Mouse (Mus musculus) kidney, embryonic 16.5 days (tissue): ENCODE data around the gene Smurf2. TPM values are rescaled to one million over a fixed set of nuclear protein-coding genes. Genes with fewer than 3 reads are reported as not detected.
"Not testable (repeated sequence)": the region's sequence is repeated elsewhere in the genome, so short reads cannot be mapped to it uniquely, and the experiment has no call there.

Source experiments
- ATAC-seq: fragments of 200-750 bp; cut with Nextera tagmentation; 2 replicates; pipeline ENCODE4 v1.8.0; 2017; ENCODE audit warnings: moderate TSS enrichment; ENCODE audit not compliant: low FRiP score, low TSS enrichment
- H3K27ac ChIP-seq: fragments of 300-500 bp; sonication (generic); 2 replicates; pipeline ENCODE4 v1.5.1; 2014; ENCODE audit warnings: low read length
- H3K27me3 ChIP-seq: fragments of 300-500 bp; sonication (generic); 2 replicates; pipeline ENCODE4 v1.6.1; 2014; ENCODE audit warnings: low read length, control low read depth, mixed read lengths; ENCODE audit not compliant: insufficient read depth
- H3K36me3 ChIP-seq: fragments of 300-500 bp; sonication (generic); 2 replicates; pipeline ENCODE4 v1.6.1; 2014; ENCODE audit warnings: low read length, control low read depth, mixed read lengths; ENCODE audit not compliant: insufficient read depth
- H3K4me1 ChIP-seq: fragments of 300-500 bp; sonication (generic); 2 replicates; pipeline ENCODE4 v1.6.1; 2014; ENCODE audit warnings: low read length, control low read depth, mixed read lengths; ENCODE audit not compliant: insufficient read depth
- H3K4me2 ChIP-seq: fragments of 300-500 bp; sonication (generic); replicated peaks from 2 replicates; pipeline ENCODE4 v1.6.1; 2014; ENCODE audit warnings: low read depth, low read length
- H3K4me3 ChIP-seq: fragments of 300-500 bp; sonication (generic); 2 replicates; pipeline ENCODE4 v1.5.1; 2014; ENCODE audit warnings: mild to moderate bottlenecking, low read length
- H3K9ac ChIP-seq: fragments of 300-500 bp; sonication (generic); replicated peaks from 2 replicates; pipeline ENCODE4 v1.6.1; 2014; ENCODE audit warnings: low read length
- H3K9me3 ChIP-seq: fragments of 300-500 bp; sonication (generic); 2 replicates; pipeline ENCODE4 v1.6.1; 2016; ENCODE audit warnings: low read length, control low read depth
- WGBS: fragments of 180-500 bp; shearing (Covaris S2); extraction: QIAGEN DNeasy Blood & Tissue Kit; methylation state at CpG from one replicate; pipeline ENCODE4 v1.1.7; 2014; 5-methylcytosine and 5-hydroxymethylcytosine counted together
- polyA plus RNA-seq: library from polyadenylated mRNA; unstranded; fragments of >200 nt; fragmentation: Nextera tagmentation; extraction: Ambion mirVana; gene quantifications from 2 replicates; pipeline ENCODE4 v1.2.1, GENCODE M21; 2015

The Smurf2 gene
- polyA plus RNA-seq, 1 experiment from 2014 or later: 11.9 TPM

- peaks cover 53% of the 10 kb centered on the region for H3K36me3 ChIP-seq
- H3K9me3 ChIP-seq: no peaks in the 10 kb centered on the region
- no peak for ATAC-seq
- no peak overlapping the region for H3K4me3 ChIP-seq
- no peak overlapping the region for H3K9ac ChIP-seq
- H3K27me3 ChIP-seq: no peaks in the 10 kb centered on the region
- H3K27ac ChIP-seq: no peak overlapping the region
- 78% methylated on average over 9 of the region's 9 CpGs for WGBS
- H3K4me2 ChIP-seq: no peak overlapping the region
- peaks cover 22% of the 10 kb centered on the region for H3K4me1 ChIP-seq
Measured at GRCm38 (mm10) chr11:106782841-106783764, 137.4 kb downstream of the Smurf2 start.

- H3K9ac ChIP-seq, H3K4me2 ChIP-seq, H3K27me3 ChIP-seq, H3K9me3 ChIP-seq, H3K27ac ChIP-seq, H3K4me3 ChIP-seq, ATAC-seq: not testable (repeated sequence)
- Histone ChIP-seq H3K4me1 (peaks cover 22% of the 10 kb centered on the region), H3K36me3 (peaks cover 53% of the 10 kb centered on the region)
- 88% methylated on average over 7 of the region's 7 CpGs for WGBS
Measured at GRCm38 (mm10) chr11:106782271-106782670, 138.2 kb downstream of the Smurf2 start.

GRCm38 (mm10) chr11:106780590-106781220, 139.8 kb downstream of the Smurf2 start:
- no peak overlapping the region for H3K4me2 ChIP-seq
- ATAC-seq: no peak
- peaks cover 16% of the 10 kb centered on the region for H3K4me1 ChIP-seq
- no peak overlapping the region for H3K9ac ChIP-seq
- no peaks in the 10 kb centered on the region for H3K9me3 ChIP-seq
- 0 out of 2 replicates have a peak overlapping the region, but pooled peaks have one; percentile 46 for H3K27ac ChIP-seq
- 77% methylated on average over 6 of the region's 6 CpGs for WGBS
- H3K36me3 ChIP-seq: peaks cover 51% of the 10 kb centered on the region
- H3K27me3 ChIP-seq: no peaks in the 10 kb centered on the region
- no peak overlapping the region for H3K4me3 ChIP-seq

- H3K4me2 ChIP-seq: peak overlapping the region; percentile 71
- no peaks in the 10 kb centered on the region for H3K27me3 ChIP-seq
- H3K36me3 ChIP-seq: peaks cover 49% of the 10 kb centered on the region
- H3K9ac ChIP-seq: peak overlapping the region; percentile 80; the same call in 1 of the 2 replicates
- peak overlapping the region; percentile 95 for H3K27ac ChIP-seq
- no peak; the same call in 1 of the 2 replicates for ATAC-seq
- 61% methylated on average over 4 of the region's 4 CpGs for WGBS
- peaks cover 11% of the 10 kb centered on the region; the same call in 1 of the 2 replicates for H3K4me1 ChIP-seq
- no peaks in the 10 kb centered on the region for H3K9me3 ChIP-seq
- peak overlapping the region; percentile 61 for H3K4me3 ChIP-seq
Measured at GRCm38 (mm10) chr11:106780089-106780425, 140.5 kb downstream of the Smurf2 start.

- no peaks in the 10 kb centered on the region for H3K9me3 ChIP-seq
Measured at GRCm38 (mm10) chr11:106779388-106780088, 141.0 kb downstream of the Smurf2 start, which contains the start of gene Polg2. TSS of gene Polg2 (minus strand) at chr11:106779537.

DNA sequence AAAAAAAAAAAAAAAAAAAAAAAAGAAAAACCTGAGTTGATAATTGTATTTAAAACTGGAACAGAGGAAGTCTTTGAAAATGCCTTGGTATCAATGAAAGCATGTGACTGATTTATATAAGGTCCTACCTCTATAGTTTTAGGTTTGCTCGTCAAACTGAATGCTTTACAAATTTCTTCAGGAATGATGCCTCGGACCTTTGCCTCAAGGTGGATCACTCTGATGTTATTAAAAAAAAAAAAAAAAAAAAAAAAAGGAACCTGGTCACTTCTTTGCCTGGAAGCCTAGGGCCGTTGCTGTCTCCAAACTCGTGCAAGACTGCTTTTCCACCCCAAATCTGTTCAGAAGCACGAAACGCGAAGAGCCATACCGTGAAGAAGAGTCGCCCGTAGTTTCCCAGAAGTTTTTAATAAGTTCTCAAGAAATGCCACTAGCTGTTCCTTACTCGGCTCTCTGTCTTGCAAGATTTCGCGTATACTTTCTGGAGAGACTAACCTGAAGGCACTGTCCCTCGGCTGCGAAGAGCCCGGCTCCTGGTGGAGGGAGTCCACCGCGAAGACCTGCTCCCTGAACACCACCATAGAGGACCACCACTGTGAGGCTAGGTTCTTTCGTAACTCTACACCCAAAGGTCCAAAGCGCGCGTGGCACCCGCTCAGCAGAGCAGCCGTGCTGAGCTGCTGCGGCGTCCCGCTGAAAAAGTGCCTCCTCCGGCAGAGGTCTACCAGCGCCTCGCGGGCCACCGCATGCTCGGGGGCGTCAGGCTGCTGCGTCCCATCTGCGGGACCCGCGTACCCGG, 141.7 kb downstream of the Smurf2 start:
- peak; percentile 83 for ATAC-seq
- Histone ChIP-seq H3K4me2 (peak overlapping the region; percentile 71), H3K9ac (peak overlapping the region; percentile 80), H3K4me1 (peaks cover 11% of the 10 kb centered on the region; the same call in 1 of the 2 replicates), H3K27ac (peak overlapping the region; percentile 95), H3K9me3 (no peaks in the 10 kb centered on the region), H3K4me3 (peak overlapping the region; percentile 61), H3K27me3 (no peaks in the 10 kb centered on the region), H3K36me3 (peaks cover 53% of the 10 kb centered on the region)
- under 1% methylated on average over 39 of the region's 39 CpGs for WGBS

More at GRCm38 (mm10) chr11:106779388-106780088, 141.0 kb downstream of the Smurf2 start, which contains the start of gene Polg2:
- Histone ChIP-seq H3K36me3 (peaks cover 50% of the 10 kb centered on the region), H3K27ac (peak within 1 kb of the TSS; percentile 95), H3K27me3 (no peaks in the 10 kb centered on the region), H3K9ac (peak within 1 kb of the TSS; percentile 80), H3K4me2 (peak within 1 kb of the TSS; percentile 71), H3K4me1 (peaks cover 11% of the 10 kb centered on the region; the same call in 1 of the 2 replicates), H3K4me3 (peak within 1 kb of the TSS; percentile 61)
- peak; percentile 99 for ATAC-seq
- under 1% methylated on average over 30 of the region's 30 CpGs for WGBS

GRCm38 (mm10) chr11:106778132-106778531, 142.4 kb downstream of the Smurf2 start:
- 0 out of 2 replicates have a peak overlapping the region, but pooled peaks have one; percentile 61 for H3K4me3 ChIP-seq

GRCm38 (mm10) chr11:106777395-106777794, 143.1 kb downstream of the Smurf2 start:
- H3K9ac ChIP-seq: no peak overlapping the region
- H3K4me3 ChIP-seq: no peak overlapping the region
- no peak for ATAC-seq
- no peaks in the 10 kb centered on the region for H3K9me3 ChIP-seq
- no peak overlapping the region for H3K4me2 ChIP-seq
- H3K27ac ChIP-seq: no peak overlapping the region
- H3K36me3 ChIP-seq: peaks cover 50% of the 10 kb centered on the region
- H3K27me3 ChIP-seq: no peaks in the 10 kb centered on the region
- WGBS: 86% methylated on average over 3 of the region's 3 CpGs
- H3K4me1 ChIP-seq: peaks cover 11% of the 10 kb centered on the region; the same call in 1 of the 2 replicates

More at GRCm38 (mm10) chr11:106778132-106778531, 142.4 kb downstream of the Smurf2 start:
- no peaks in the 10 kb centered on the region for H3K9me3 ChIP-seq
- H3K36me3 ChIP-seq: peaks cover 53% of the 10 kb centered on the region
- no peak for ATAC-seq
- no peak overlapping the region for H3K9ac ChIP-seq
- no peak overlapping the region for H3K27ac ChIP-seq
- H3K27me3 ChIP-seq: no peaks in the 10 kb centered on the region
- peaks cover 11% of the 10 kb centered on the region; the same call in 1 of the 2 replicates for H3K4me1 ChIP-seq
- H3K4me2 ChIP-seq: peak overlapping the region; percentile 71
- 84% methylated on average over 7 of the region's 7 CpGs for WGBS

DNA sequence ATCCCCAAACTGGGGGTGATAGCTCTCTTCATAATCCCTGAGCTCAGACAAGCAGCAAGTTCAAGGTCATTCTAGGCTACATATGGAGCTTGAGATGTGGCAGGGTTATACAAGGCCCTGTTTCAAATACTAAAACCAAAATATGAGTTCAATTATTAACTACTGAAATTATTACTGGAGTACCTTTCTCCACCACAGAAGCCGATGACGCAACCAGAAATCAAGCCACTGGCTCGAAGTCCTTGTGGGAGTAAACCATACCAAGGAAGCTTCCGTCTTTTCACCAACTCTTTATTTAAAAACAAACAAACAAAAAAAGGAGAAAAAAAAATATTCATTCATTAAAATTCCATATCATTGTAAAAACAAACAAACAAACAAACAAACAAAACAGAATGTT, 143.6 kb downstream of the Smurf2 start:
- Histone ChIP-seq H3K4me1 (peaks cover 11% of the 10 kb centered on the region; the same call in 1 of the 2 replicates), H3K4me3 (no peak overlapping the region), H3K36me3 (peaks cover 50% of the 10 kb centered on the region), H3K9ac (no peak overlapping the region), H3K27ac (no peak overlapping the region), H3K4me2 (no peak overlapping the region), H3K9me3 (no peaks in the 10 kb centered on the region), H3K27me3 (no peaks in the 10 kb centered on the region)
- WGBS: 84% methylated on average over 4 of the region's 4 CpGs
- ATAC-seq: no peak
